Mouse (Mus musculus): ENCODE data around the gene Rapgef1.

DNA sequence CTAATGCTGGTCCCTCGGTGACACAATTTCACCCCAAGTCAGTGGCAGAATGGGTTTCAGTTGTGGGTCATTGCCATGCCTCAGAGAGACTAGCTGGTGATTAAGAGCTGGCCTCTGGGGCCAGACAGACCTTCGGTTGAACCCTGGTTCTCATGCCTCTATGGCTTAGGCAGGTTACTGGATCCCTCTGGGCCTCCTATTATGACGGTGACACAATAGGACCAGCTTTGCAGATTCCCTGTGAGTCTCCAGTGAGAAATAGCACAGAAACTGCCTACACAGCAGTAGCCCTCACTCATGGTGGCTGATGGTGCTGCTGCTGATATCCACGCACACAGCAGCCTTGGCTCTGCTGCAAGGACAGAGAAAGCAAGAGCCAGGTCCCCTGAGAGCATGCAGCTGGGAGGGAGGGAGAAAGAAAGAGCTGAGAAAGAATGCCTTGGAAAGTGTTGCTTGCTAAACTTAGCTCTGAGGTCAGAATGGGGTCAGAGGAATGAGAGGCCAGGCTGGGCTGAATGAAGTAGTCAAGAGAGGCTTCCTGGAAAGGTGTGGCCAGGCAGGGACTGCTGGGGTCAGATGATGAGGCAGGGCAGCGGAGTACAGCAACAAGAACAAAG lies 46.6 kb upstream of the Rapgef1 start:
- no peak for TF ChIP-seq POLR2A (IDR thresholded peaks at IDR 0.05; ENCODE audit: extremely low read depth, insufficient read depth, low read length)
- TF ChIP-seq CTCF (IDR thresholded peaks at IDR 0.05; ENCODE audit: extremely low read depth, insufficient read depth, low read length) = no peak

Measured in cortical plate, adult 2 months (tissue).